Mouse (Mus musculus) kidney, postnatal 4 days (tissue): ENCODE measurements at regions not wholly inside any gene's neighbourhood (a gene's known extent, or its start where the extent isn't known, plus 50 kb on each side); places are given as distances from the start of the nearest gene placed in this dataset.
A peak's percentile ranks its signal among the peaks of the same experiment; 100 is the strongest.

Experiments
- DNase-seq, 2 experiments: peaks; one replicate each; pipeline ENCODE4 v3.0.0; 2021; ENCODE audit warnings: mixed read lengths in 2 of 2

DNA sequence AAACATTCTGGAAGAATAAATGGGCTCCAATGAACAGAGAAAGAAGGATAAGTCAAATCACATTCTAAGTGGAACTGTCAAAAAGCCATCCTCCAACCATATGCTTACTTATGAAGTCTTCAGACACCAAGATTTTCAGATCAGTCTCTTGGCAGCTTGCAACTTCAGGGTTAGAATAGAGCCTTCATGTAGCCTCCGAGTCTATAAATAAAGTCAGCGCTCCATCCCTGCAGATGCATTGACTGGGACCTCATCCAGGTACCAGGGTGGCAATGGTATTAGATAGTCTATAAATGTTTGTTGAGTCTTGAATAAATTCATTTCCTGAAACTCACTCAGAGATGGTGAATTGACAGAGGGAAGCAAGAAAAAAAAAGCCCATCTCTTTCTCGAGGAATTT is 107.2 kb upstream of the Eepd1 start:
- DNase-seq = no peak

DNA sequence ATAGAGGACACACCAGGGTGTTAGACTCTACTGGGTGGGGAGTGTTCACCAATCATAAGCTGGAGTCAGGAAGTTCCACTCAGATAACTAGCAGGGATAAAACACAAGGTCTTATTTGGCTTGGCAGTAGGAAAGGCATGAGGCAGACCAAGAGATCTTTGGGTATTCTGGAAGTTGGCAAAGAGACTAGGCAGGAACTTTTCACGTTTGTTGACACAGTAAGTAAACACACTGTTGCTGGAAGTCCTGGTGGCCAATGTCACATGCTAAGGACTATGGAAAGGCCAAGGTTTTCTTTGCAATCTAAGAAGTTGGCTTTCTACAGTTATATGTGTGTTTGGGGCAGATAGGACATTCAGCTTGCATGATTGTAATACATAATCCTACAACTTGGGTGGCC is 105.1 kb upstream of the Eepd1 start:
- no peak for DNase-seq

DNA sequence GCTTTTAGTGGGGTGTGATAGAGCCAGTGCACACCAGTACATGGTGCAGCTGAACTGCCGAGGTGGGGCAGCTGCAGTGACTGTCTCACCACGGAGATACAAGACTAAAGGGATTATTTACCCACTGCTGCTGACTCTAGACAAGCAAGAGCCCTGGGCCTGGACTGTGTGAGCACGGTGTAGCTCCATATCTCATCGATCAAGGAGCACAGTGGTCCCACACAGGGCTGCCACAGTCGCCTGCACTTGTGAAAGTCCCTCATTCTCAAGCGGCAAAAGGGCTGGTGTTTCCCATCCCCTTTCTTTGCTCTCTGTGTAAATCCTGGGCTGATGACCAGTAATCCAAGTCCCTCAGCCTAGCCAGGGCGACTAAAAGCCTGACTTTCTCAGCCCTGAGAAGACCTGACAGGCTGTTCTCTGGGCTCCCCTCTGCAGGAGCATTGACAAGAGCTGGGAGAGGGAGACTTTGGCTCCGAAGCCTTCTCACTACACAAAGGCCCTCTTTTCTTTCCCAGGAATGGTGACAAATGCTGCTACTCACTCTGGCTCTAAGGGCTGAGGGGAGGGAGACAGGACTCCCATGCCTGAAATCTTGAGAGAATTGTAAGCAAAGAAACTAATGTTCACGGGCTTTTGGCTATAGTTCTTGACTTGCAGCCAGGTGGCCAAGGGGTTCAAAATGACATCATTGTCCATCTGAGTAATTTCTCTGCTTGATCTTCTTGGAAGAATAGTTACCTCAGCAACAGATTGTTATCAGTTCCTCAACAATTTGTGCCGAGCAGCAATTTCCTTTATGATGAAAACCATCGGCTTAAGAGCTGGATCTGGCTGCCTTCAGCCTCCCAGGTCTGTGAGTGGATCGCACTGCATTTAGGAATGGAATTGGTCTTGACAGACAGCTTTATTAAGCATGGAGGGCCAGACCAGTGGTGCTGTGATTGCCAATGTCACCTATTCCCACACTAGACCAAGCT is 103.3 kb upstream of the Eepd1 start:
- DNase-seq = peak in 1 of 2 experiments; percentile 2

DNA sequence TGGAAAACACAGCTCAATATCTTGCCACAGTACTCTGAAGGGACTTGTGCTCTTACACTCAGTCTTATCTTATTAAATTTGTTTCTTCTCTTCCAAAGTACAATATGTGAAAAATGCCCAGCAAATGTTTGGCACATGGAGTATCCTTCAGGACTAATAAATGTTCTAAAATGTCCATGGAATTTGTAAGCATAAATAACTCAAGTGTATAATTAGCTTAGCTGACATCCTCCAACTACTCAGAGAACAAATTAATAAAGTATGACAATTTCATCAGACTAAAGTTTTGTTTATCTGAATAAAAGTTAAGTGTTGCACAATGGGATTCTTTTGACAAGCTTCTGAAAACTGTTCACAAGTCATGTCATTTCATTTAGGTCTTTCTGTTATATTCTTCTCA is 96.0 kb upstream of the Eepd1 start:
- DNase-seq = no peak

DNA sequence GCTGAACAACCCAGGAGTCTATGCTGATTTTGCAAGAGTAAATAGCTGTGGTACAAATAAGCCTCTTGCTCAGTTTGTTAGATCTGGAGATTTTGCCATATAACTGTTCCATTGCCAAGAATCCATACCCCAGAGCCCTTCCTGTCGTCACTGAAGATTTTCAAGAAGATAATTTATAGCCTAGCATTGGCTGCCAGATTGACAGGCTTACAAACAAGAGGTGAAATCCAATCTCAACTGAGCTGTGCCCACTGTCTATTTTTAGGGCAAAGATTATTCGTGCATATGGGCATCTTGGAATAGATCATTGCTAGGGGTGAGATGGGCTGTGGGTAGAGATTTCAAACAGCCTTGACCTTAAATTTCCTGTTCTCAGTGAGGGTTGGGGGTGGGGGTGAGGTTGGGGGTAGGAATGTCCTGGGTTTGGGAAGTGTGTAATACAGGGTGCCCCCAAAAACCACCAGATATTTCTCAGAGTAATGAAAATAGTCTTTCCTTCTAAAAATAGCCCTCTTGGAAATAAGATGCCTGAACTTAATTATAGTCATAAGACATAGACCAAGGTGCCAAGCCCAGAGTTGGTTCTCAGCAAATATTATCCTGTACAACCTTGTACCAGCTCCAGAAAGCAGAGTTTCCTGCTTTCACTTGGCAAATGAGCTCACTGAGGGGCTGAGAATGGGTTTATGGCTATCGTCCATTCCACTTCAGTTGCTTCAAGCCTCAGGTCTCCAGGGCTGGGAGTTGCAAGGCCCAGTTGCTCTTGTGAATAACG is 93.3 kb upstream of the Eepd1 start:
- no peak for DNase-seq

DNA sequence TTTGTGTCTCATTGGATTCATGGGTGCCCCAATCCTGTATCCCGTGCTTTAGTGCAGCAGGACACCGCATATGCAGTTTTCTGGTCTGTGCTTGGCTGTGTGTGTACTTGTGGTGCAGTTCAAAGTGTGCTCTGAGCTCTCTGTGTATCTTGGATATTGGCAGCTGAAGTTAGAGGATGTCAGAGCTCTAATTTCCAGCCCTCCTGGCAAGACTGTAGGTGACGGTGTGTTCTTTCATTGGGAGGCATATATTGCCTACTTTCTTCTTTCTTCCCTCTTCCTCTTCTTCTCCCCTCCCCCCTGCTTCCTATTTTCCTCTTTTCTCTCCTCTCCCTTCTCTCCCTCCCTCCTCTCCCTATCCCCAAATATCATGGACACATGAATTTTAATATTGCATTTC is 92.0 kb upstream of the Eepd1 start:
- DNase-seq = no peak

DNA sequence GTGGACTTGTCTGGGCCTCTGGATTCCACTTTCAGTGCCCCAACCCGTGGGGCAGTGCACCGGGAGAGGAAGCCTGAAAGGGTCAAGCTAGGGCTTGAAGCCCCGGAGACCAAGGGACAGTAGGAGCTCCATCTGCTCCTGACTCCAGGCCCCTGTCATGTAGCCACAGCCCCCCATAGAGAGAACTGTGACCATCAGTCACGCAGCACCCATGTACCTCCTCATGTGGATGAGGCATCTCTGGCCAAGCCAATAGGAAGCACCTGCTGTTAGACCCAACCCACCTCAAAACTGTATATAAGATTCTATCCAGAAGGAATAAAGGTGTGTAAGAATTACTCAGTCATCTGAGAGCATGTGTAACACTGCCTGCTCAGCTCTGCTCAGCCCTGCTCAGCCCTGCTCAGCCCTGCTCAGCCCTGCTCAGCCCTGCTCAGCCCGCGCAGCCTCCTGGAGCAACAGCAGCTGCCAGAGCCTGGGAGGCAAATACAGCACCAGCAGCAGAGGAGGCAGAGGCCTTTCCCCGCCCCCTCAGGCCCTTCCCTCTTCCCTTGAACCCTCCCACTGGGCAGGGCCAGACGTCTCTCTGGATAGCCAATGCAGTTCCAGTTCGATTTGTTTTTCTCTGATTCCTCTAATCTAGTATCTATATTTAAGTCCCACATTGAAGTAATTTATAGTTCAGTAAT is 80.6 kb upstream of the Eepd1 start:
- peak; percentile 39 to 61 for DNase-seq

DNA sequence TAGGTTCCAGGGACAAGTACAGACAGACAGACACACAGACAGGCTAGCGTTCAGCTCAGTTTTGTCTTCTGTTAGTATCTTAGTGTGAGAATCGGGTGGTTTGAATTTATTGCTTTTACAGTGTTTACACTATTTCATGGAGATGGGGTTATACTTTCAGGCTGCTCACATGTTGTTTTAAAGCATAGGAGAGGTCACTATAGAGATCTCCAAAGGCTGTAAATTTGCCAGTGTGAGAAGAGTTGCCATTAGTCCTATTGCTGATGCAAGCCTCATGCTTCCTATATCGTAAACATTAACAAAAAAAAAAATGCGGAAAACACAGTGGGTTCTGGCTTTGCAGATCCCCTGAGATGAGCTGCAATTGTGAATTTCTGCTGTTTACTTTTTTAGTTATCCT is 75.5 kb upstream of the Eepd1 start:
- DNase-seq = no peak

DNA sequence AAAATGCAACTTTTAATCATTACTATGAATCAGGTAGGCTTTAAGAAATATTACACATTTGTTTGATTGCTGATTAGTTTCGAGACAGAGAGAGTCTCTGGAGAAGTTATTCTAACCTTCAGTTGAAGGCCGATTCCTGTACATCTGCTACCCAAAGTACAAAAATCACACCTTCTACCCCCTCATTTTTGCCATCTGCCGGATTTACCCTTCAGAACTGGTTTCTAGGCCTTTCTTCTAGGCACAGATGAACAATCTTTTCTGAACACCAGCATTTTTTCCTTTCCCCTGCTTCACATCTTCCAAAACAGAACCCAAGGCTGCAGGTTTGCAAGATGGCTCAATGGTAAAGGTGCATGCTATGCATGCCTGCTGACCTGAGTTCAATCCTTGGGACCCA is 72.8 kb upstream of the Eepd1 start:
- DNase-seq = no peak

DNA sequence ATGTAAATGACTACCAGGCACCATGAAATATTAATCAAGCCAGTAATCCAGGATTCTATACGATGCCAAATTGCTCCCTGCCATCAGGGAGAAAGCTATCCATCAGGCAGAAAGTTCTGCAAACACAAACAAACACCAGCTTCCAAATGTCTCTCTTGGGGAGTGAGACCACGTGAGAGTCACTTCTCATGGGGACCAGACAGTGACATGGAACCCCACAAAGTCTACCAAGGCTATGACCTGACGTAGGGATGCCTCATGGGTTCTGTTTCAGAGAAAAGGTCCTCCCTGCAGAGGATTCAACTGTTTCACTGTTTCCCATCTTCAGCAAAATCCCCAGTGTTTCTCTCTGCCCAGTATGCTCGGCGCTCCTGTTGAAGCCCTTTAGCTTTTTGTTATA is 71.6 kb upstream of the Eepd1 start:
- DNase-seq = peak in 1 of 2 experiments; percentile 4

DNA sequence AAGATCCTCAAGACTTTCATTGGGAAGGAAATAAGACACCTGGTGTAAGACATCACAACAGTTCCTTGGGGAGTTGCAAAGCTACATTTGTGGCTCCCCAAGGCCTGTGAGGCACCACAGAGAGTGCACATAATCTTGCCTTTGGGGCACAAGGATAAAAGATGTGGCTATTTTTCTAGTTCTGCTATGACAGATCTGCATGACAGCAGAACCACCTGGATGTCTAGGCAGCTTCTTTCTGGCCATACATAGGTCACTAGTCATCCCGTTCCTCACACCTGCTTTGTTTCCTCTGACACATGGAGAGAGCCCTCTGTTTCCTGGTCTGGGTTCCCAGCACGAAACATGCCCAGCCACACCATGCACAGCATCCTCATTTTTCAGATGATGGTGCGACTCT is 67.5 kb upstream of the Eepd1 start:
- no peak for DNase-seq

DNA sequence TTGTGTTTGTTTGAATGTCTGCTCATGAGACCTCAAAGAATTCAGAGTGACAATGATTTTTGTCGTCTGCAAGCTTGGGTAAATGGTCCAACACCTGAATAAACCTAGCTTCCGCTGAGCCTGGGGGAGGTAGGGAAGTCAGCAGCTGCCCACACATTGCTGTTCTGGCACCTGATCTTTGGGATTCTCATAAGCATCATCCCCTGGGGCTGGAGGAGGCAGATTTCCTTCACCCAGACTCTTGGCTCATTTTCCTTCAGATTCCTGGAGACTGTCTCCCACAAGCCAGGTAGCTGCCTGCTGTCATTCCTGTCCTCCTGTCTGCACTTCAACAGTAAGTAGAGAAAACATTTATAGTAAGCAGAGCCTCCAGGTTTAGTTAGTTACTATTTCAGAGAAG is 67.0 kb upstream of the Eepd1 start:
- no peak for DNase-seq

DNA sequence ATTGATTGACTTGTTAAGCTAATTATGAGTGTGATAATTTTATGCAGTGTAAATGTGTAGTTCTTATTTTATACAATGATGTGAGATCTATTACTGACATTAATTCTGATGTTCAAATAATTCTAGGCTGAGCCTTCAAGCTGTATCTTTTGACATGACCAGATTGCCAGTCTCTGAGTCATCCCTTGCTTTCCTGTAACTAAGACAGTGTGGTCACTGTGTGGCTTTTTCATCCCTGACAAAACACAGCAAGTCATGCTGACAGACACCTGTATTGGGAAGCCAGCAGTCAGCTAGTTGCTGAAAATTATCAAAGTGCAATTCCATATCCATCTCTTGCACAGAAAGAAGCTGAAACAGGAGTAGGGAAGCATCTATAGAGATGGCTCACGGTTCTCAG is 54.4 kb upstream of the Eepd1 start:
- DNase-seq = no peak

DNA sequence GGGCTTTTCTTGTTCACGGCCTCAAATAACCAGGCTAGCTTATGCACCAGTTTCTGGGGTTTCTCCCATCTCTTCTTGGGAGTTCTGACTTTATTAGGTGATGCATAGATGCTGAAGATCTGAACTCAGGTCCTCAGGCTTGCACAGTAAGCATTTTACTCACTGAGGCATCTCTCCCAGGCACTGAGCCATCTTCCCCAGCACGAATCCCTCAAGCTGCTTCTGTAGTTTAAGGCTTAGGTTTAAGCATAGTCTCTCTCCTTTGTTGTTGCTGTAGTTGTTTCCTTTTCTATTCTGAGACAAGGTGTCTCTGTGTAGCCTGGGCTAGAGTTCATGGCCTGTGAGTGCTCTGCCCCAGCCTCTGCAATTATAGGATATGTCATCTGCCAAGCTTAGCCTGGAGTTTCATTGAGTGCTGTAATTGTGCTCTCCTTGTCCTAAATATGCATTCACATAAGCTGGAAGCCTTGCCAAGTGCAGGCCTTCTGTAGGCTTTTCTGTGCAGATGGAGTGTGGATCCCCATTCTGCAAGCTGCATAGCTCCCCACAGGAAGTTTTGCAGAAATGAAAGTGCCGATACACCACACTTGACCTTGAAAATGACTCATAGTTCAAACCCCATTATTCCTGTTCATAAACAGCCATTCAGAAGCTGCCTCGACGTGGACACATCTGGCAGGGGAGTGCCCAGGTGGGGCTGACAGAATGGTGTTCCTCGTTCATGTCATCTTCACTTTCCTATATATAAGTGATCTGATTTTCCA is 51.7 kb upstream of the Eepd1 start:
- DNase-seq = no peak
